Mouse (Mus musculus): ENCODE results near the gene Tomm20l. TPM values are rescaled to one million over a fixed set of nuclear protein-coding genes. Genes with fewer than 3 reads are reported as not detected.

Tomm20l gene
- polyA plus RNA-seq, 1 experiment: not detected

DNA sequence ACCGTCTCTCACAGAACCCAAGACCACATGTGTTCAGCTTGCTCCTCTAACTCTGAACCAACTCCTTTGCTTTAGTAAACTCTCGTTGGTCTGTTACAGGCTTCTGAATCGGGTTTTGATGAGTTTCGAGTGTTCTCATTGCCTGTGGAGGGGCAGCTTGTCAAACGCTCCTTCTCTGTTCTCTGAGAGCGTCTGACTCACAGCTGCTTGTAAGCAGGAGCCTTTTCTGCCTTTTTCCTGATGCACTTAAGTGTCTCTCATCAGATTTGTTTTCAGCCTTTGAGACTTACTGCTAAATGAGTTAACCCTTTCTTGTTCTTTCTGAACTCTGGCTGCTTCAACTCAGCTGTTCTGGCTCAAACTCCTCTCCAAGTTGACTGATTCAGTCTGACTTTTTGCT, 46.7 kb downstream of the Tomm20l start:
- no peak for DNase-seq (ENCODE audit: low read depth)

DNA sequence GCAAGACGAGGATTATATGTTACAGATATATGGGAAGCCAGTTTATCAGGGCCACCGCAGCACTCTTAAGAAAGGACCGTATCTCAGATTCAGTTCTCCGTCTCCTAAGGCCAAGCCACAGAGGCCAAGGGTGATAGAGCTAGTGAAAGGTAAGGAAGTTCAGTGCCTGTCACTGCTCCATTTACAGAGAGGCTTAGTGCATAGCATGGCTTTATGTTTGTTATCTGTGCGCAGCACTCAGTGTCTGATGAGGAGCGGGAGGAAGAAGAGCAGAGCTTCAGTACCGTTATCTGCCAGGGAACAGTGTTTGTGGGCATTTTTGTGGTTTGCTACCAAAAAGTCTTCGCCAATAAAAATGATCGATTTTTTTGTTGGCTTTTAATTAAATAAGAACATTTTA, 53.2 kb downstream of the Tomm20l start:
- DNase-seq (ENCODE audit: low read depth): no peak
- TF ChIP-seq POLR2A (IDR thresholded peaks at IDR 0.05; ENCODE audit: borderline replicate concordance, extremely low read depth, insufficient read depth, insufficient read length, poor library complexity, severe bottlenecking) (no peak), CTCF (IDR thresholded peaks at IDR 0.05; ENCODE audit: borderline replicate concordance, extremely low read depth, insufficient read depth, insufficient read length) (no peak)

More for the DNA sequence above, 46.7 kb downstream of the Tomm20l start:
- no peak for TF ChIP-seq POLR2A (IDR thresholded peaks at IDR 0.05; ENCODE audit: borderline replicate concordance, extremely low read depth, insufficient read depth, insufficient read length, poor library complexity, severe bottlenecking)
- no peak for TF ChIP-seq CTCF (IDR thresholded peaks at IDR 0.05; ENCODE audit: borderline replicate concordance, extremely low read depth, insufficient read depth, insufficient read length)

DNA sequence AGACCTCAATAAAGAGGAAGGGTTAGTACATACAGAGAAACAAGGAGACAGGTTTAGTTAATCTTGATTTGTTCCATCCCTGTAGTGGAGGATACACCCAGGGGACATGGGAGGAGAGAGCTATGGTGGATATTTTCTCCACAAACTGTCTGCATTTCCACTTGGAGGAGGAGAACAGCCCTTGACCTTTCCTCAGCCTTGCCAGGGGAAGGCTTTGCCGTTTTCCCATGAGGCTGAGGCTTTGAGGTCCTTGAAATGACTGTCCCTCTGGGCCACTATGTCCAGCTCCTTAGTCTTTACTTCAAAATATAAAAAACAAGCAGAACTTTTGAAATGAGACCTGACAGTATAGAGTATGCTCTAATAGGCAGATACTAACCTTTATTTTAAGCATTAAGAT, 58.7 kb downstream of the Tomm20l start:
- no peak for DNase-seq (ENCODE audit: low read depth)
- no peak for TF ChIP-seq CTCF (IDR thresholded peaks at IDR 0.05; ENCODE audit: borderline replicate concordance, extremely low read depth, insufficient read depth, insufficient read length)
- no peak for TF ChIP-seq POLR2A (IDR thresholded peaks at IDR 0.05; ENCODE audit: borderline replicate concordance, extremely low read depth, insufficient read depth, insufficient read length, poor library complexity, severe bottlenecking)

Other genes starting within 250 kb of the Tomm20l start
- gene Actr10, start 173.6 kb upstream of the Tomm20l start, polyA plus RNA-seq (2012; rRNA removed): 112 and 132 TPM in 2 replicates
- 222 and 249 TPM in 2 replicates for gene Psma3, start 136.8 kb upstream of the Tomm20l start, polyA plus RNA-seq (2012; rRNA removed)
- 8.8 and 13.4 TPM in 2 replicates for gene Arid4a, start 95.4 kb upstream of the Tomm20l start, polyA plus RNA-seq (2012; rRNA removed)
- gene Timm9, start 25.3 kb downstream of the Tomm20l start, polyA plus RNA-seq (2012; rRNA removed): 47.1 and 53.3 TPM in 2 replicates
- 11.6 and 13.0 TPM in 2 replicates for gene 2700049A03Rik, start 25.4 kb downstream of the Tomm20l start, polyA plus RNA-seq (2012; rRNA removed)
- gene Dact1, start 198.5 kb downstream of the Tomm20l start, polyA plus RNA-seq (2012; rRNA removed): 50.1 and 58.5 TPM in 2 replicates

Measured in brain, embryonic 14.5 days (tissue).